Mouse (Mus musculus) embryonic stem cell, embryonic (primary cell): ENCODE data around the gene Selplg.

Experiments used
- CTCF ChIA-PET, 4 experiments: fragments of 300-600 bp in 2 of 4; fragments of 350-600 bp in 2 of 4; sonication (Branson Sonifier 250); formaldehyde crosslinking; loops; one replicate each; lab custom pipeline; 2022; ENCODE audit warnings: inconsistent platforms in 2 of 4; lab: Charles Lee
- POLR2A ChIA-PET, 4 experiments: fragments of 300-600 bp in 2 of 4; fragments of 350-600 bp in 2 of 4; sonication (Branson Sonifier 250); formaldehyde crosslinking; loops; one replicate each; lab custom pipeline; 2022; ENCODE audit warnings: antibody characterized with exemption in 4 of 4, inconsistent platforms in 1 of 4; lab: Charles Lee

The Selplg gene

DNA sequence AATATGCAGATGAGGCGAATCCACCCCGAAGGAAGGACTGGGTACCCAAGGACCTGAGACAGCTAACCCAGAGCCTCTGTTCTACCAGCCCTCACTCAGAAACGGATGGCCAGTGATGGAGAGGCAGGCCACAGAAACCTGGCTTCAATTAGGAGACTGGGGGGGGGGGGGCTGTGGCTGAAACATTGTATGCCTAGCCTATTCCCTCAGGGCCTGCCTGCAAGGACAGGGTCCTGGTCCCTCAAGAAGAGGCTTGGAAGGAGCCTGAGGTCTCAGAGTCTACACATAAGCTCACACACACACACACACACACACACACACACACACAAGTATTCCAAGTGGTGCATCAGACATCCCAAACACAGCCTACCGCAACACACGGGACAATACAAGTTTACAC is 32.8 kb downstream of the Selplg start:
- POLR2A ChIA-PET, result interaction anchor here in 3 of 4 experiments (0.6 to 1.9 kb wide), 16 partner anchors 9 to 672 kb away, joined by 3 to 12 read pairs (median 3); no protein-coding TSS in a partner anchor
- CTCF ChIA-PET, result interaction anchor here (0.5 to 2.2 kb wide), 22 partner anchors 11 to 734 kb away, joined by 3 to 12 read pairs (median 4); partner anchors contain the start of gene Coro1c (in 1 of the 4)

DNA sequence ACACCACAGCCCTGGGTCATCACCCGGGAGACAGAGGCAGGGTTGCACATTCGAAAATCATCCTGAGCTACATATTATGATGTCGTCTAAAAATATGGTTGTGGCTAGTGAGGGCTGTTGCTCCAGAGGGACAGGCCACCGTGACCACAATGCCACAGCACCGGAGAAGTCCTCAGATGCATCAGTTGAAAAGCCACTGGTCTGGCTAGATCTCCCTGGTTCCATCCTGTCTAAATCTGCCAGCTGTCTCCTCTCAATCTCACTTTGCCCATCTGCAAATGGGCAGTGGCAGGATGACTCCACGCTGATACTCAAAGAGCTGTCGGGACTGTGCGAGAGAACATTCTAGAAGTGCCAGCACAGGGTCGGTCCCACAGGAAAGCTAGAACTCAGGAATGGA is 33.9 kb downstream of the Selplg start:
- POLR2A ChIA-PET, result interaction anchor here in 2 of 4 experiments (0.7 to 1.3 kb wide), 2 partner anchors 119 to 149 kb away, joined by 3 to 8 read pairs; no protein-coding TSS in a partner anchor
- CTCF ChIA-PET, result interaction anchor here in 2 of 4 experiments (0.5 to 1.2 kb wide), 3 partner anchors 25 to 114 kb away, joined by 3 to 4 read pairs (median 3); no protein-coding TSS in a partner anchor

DNA sequence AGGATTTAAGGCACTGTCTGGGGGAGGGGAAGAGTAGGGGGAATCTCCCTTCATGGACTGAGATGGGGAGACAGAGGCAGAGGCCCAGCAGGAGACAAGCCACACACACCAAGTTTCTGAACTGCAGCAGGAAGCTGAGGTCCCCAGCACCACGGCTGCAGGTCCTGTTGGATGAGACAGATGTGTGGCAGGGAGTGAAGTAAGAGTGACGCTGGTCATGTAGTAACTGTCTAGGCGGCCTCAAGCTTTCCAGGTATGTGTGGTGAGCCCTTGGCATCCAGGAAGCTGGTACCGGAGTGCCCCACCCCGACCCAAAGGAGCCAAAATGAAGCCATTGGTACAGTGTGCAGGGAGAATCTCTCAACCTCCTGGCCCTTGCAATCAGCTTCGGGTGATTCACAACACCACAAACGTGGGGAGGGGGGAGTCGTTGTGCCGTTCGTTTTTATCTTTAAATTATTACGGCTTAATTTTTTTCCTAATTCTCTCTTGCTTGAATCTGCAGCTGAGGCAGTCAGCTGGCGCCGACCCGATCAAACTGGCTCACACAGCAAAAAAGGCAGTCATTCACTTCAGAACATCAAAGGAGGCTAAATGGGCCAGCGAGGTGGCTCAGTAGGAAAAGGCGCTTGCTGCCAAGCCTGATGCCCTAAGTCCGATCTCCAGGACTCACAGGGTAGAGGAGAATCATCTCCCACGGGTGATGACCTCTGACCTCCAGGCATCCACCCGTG is 35.1 kb downstream of the Selplg start:
- CTCF ChIA-PET, result interaction anchor here in 3 of 4 experiments (0.7 to 1.2 kb wide), 6 partner anchors 14 to 250 kb away, joined by 3 read pairs; partner anchors contain the start of genes Iscu (in 1 of the 3) and Sart3 (in 1 of the 3)
- POLR2A ChIA-PET, result interaction anchor here in 3 of 4 experiments (0.6 to 4.6 kb wide), 9 partner anchors 14 to 1244 kb away, joined by 3 to 22 read pairs (median 3); partner anchors contain the start of genes Coro1c (in 1 of the 3), Iscu (in 1 of the 3) and Sart3 (in 1 of the 3)

DNA sequence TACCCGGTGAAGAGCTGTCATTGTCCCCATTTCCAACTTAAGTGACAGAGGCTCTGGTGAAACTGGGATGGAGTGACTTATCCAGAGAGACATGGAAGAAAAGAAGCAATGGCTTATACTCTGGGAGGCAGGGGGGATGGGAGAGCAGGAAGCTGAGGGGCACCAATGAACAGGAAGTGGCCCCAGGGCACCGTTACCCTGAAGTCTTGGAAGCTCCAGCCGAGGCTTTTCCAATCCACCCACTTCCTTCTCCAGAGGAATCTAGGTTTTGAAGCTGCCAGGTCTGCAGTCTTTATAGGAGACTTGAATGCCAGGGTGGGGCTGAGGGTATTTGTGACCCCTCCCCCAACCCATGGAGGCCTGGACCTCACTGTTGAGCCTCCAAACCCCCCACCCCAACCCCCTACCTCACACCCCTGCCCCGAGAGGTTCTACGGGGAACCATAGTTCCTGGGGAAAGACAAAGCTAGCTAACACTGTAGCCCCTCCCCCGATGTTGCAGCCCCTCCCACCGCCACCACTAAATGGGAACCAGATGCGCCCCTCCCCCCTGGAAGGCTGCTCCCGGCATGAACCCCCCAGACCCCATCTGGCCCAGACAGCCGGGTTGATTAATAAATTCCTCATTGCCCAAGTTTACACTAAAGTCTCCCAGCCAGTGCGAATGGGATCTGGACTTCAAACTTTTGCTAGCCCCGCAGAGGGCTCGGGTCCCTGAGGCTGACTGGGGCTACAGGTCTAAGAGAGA is 35.9 kb downstream of the Selplg start:
- POLR2A ChIA-PET, result interaction anchor here in 3 of 4 experiments (0.6 to 4.6 kb wide), 10 partner anchors 18 to 144 kb away, joined by 3 to 22 read pairs (median 3); partner anchors contain the start of genes Iscu (in 2 of the 3), Coro1c (in 1 of the 3) and Sart3 (in 1 of the 3)
- CTCF ChIA-PET, result interaction anchor here (0.5 to 1.3 kb wide), 9 partner anchors 15 to 250 kb away, joined by 3 read pairs; partner anchors contain the start of genes Iscu (in 2 of the 4) and Sart3 (in 1 of the 4)

DNA sequence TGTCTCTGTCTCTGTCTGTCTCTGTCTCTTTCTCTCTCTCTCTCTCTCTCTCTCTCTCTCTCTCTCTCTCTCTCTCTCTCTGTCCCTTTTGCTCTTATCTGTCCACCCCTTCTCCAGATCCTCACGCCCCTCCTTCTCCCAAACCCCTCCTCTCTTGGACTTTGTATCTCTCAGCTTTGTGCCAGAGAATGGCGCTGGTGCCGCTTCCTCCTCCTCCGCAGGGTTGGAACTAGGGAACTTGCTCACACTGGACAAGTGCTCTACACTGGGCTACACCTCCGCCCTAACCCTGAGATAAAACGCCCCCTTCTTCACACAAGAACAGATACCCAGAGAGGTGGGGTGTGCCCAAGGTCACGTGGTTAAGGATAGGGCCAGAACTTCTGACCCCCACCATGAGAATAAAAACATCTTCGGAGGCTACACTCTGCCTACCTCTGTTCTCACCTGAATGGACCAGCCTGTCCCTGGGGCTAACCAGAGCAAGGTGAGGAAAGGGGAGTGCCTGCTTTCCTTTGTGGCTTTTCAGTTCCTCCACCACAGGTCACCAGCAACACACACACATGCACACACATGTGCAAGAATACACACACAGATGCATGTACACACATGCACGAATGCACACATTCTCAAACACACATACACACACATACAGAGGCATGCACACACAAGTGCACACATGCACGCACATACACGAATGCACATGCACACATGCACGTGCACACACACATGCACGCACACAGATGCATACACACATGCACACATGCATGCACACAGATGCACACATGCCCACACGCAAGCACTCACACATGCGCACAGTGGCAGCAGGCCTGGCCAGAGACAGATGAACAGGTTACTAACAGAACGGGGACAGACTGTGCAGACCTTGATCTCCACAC is 41.0 kb downstream of the Selplg start:
- ChIA-PET POLR2A (no interaction called here), CTCF (interaction anchor here in 2 of 4 experiments (0.6 to 1.0 kb wide), 2 partner anchors 10 to 18 kb away, joined by 3 to 4 read pairs; no protein-coding TSS in a partner anchor)

DNA sequence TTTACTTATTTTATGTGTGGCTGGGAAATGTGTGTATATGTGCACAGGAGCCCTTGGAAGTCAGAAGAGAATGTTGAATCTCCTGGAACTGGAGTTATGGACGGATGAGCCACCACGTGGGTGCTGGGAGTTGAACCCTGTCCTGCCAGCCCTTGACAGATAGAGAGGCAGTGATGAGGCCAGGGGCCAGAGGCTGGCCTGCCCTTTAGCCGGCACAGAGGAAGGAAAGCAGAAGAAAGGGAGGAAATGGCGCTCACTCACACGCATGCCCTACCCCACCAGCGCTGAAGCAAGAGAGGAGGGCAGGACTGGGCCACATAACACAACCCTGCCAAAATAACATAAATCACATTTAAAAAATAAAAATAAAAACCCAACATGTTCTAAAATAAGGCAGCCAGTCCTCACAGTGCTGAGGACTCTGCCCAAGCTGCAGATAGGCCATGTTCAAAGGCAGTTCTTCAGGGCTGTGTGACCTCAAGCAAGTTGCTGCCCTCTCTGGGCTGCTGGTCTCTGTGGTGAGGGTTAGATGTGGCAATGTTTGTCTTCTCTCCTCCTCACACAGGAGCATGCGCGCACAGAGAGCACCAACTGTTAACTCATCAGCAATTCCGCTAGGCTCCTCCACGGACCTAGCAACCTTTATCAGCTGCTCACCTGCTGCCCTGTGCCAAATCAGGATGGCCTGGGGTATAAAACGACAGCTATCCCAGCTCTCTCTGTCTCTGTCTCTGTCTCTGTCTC is 41.8 kb downstream of the Selplg start:
- ChIA-PET CTCF (interaction anchor here in 2 of 4 experiments (0.6 to 1.0 kb wide), 2 partner anchors 9 to 17 kb away, joined by 3 to 4 read pairs; no protein-coding TSS in a partner anchor), POLR2A (interaction anchor here in 1 of 4 experiments (0.5 kb wide), 1 partner anchor 9 kb away, joined by 3 read pairs; the partner anchor contains the start of gene Tmem119)

DNA sequence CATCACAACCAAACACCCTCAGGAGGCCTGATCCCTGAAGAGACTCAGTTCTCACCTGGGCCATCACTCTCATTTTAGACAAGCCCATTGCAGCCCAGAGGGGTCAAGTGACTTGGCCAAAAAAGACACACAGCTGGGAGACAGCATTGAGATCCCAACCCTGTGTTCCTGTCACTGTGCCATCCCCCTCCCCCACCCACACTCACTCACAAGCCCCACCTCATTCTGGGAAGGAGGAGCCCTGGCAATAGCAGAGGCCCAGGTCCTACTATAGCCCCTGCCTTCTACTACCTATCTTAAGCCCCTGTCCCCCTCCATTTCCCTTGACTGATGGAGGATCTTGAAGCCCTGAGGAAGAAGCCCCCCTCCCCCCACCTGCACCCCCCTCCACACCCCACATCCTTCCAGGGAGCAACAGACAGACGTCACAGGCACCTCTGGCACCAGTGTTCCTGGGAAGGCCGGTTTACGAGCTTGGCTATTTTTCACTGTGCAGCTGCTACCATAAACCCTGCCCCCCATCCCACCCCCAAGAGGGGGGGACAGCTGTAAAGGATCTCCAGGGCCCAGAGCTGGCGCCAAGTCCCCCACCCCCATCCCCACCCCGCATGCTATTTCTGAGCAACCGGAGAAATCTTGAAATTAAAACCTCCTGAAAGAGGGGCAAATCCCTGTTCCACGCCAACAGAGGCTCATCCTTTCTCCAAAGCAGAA is 43.2 kb downstream of the Selplg start:
- POLR2A ChIA-PET, result interaction anchor here in 3 of 4 experiments (0.5 to 2.1 kb wide), 8 partner anchors 11 to 271 kb away, joined by 3 to 6 read pairs (median 3); partner anchors contain the start of genes Iscu (in 1 of the 3), Sart3 (in 1 of the 3) and Tmem119 (in 1 of the 3)
- CTCF ChIA-PET, result interaction anchor here in 2 of 4 experiments (0.7 to 1.2 kb wide), 4 partner anchors 11 to 416 kb away, joined by 3 read pairs; partner anchors contain the start of genes Iscu (in 1 of the 2), Sart3 (in 1 of the 2) and Tmem119 (in 1 of the 2)

DNA sequence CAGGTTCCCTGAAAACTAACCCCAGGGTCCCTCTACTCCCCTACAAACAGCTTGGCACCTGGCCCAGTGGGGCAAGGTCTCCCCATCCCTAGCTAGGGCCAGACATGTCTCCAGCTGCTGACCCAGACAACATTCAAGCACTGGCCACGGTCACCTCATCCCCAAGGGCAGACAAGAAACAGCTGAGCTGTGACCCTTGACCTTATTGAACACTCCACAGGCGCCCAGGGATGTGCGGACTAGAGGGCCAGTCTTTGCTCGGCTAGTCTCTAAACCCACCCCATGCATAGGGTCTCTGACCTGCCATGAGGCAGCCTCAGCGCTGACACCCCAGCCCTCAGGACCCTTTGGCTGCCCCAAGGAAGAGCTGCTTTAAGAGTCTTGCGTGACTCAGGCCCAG is 43.8 kb downstream of the Selplg start:
- POLR2A ChIA-PET, result interaction anchor here in 3 of 4 experiments (0.6 to 2.1 kb wide), 8 partner anchors 11 to 255 kb away, joined by 3 to 6 read pairs (median 3); partner anchors contain the start of genes Iscu (in 1 of the 3), Sart3 (in 1 of the 3) and Tmem119 (in 1 of the 3)
- CTCF ChIA-PET, result interaction anchor here in 2 of 4 experiments (0.6 to 1.2 kb wide), 5 partner anchors 12 to 415 kb away, joined by 3 to 6 read pairs (median 3); partner anchors contain the start of genes Iscu (in 1 of the 2), Sart3 (in 1 of the 2) and Tmem119 (in 1 of the 2)

DNA sequence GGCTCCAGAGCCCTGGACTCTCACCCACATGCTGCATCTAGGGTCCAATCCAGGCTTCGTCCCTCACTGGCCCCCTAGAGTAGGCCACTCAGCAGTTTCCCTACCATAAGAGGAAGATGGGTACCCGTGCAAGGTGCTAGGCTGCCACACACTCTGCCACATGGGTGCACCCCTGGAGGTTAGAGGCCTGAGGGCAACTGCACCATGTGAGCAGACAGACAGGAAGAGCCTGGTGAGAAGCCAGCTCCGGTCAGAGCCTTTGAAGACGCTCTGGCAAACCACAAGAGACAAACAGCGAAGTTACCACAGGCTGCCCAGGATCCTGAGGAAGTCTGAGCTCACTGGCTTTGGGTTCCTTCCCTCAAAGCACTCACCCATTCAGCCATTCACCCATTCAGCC is 45.5 kb downstream of the Selplg start:
- ChIA-PET POLR2A (interaction anchor here in 1 of 4 experiments (1.4 kb wide), 1 partner anchor 13 kb away, joined by 4 read pairs; the partner anchor contains the start of gene Tmem119), CTCF (interaction anchor here in 1 of 4 experiments (1.5 kb wide), 1 partner anchor 39 kb away, joined by 3 read pairs; no protein-coding TSS in a partner anchor)

DNA sequence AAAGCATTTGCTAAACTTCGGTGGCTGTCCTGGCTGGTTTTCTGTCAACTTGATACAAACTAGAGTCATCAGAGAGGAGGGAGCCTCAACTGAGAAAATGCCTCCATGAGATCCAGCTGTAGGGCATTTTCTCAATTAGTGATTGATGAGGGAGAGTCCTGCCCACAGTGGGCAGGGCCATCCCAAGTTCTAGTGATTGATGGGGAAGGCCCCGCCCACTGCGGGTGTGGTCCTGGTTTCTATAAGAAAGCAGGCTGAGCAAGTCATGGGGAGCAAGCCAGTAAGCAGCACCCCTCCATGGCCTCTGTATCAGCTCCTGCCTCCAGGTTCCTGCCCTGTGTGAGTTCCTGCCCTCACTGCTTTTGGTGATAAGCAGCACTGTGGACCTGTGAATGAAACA is 48.3 kb downstream of the Selplg start:
- ChIA-PET POLR2A (interaction anchor here in 3 of 4 experiments (0.5 to 4.3 kb wide), 12 partner anchors 9 to 146 kb away, joined by 3 to 37 read pairs (median 3); partner anchors contain the start of genes Iscu (in 2 of the 3), Sart3 (in 2 of the 3), Tmem119 (in 2 of the 3) and Ficd (in 1 of the 3)), CTCF (interaction anchor here in 3 of 4 experiments (1.1 to 2.5 kb wide), 11 partner anchors 10 to 153 kb away, joined by 3 to 15 read pairs (median 4); partner anchors contain the start of gene Iscu (in 1 of the 3))

DNA sequence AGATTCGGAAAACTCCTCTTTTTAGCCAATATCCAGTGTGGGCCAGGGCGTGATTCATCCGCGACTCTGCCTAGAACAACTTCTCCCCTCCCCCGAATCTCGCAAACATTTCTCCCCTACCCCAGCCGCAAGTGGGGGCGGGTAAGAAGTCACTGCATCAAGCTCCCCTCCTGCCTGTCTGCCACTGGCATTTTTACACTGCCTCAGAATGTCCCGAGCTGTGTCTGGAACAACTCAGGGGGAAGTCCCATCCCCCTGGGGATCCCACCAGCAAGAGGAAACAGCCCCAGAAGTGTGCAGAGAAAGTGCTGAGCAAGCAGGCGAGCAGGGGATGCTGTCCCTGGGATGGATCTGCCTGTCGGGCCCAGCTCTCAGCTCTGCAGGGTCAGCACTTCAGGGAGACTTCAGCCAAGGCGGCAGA is 48.9 kb downstream of the Selplg start:
- CTCF ChIA-PET, result interaction anchor here in 3 of 4 experiments (1.1 to 2.5 kb wide), 11 partner anchors 10 to 153 kb away, joined by 3 to 15 read pairs (median 6); partner anchors contain the start of gene Iscu (in 1 of the 3)
- POLR2A ChIA-PET, result interaction anchor here in 3 of 4 experiments (0.5 to 4.3 kb wide), 11 partner anchors 8 to 77 kb away, joined by 3 to 37 read pairs (median 4); partner anchors contain the start of genes Iscu (in 2 of the 3), Sart3 (in 2 of the 3), Tmem119 (in 2 of the 3) and Ficd (in 1 of the 3)

DNA sequence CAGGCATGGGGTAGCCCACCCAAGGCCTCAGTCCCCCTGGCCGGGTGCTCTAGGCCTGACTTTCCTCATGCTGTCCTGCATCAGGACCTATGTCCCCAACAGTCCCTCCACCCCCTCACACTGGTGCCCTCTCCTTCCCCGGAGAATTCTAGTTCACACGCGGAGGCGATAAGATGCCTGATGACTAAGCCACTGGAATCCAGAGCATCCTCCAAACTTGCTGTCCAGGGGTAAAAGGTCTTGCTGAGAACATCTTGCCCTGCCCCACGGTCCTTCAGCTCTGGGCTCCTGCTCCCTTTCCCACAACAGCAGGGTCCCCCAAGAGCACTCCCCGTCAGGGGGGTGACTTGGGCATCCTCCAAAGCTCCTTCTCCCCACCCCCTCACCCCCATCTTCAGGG is 49.8 kb downstream of the Selplg start:
- ChIA-PET CTCF (interaction anchor here in 3 of 4 experiments (0.7 to 2.5 kb wide), 5 partner anchors 9 to 62 kb away, joined by 4 to 7 read pairs (median 6); no protein-coding TSS in a partner anchor), POLR2A (interaction anchor here in 2 of 4 experiments (1.0 to 4.3 kb wide), 5 partner anchors 10 to 507 kb away, joined by 3 to 37 read pairs (median 8); partner anchors contain the start of genes Iscu (in 2 of the 2), Sart3 (in 2 of the 2), Coro1c (in 1 of the 2) and Tmem119 (in 1 of the 2))

DNA sequence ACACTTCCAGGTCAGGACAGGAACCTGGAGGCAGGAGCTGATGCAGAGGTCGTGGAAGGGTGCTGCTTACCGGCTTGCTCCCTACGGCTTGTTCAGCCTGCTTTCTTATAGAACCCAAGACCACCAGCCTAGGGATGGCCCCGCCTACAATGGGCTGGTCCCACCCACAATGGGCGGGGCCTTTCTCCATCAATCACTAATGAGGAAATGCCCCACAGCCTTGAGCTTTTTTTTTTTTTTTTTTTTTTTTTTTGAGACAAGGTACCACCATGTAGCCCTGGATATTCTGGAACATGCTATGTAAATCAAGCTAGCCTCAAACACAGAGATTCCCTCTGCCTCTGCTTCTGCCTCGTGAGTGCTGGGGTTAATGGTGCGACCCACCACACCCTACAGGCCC is 50.6 kb downstream of the Selplg start:
- CTCF ChIA-PET, result interaction anchor here (0.6 to 2.5 kb wide), 8 partner anchors 8 to 691 kb away, joined by 3 to 7 read pairs (median 4); no protein-coding TSS in a partner anchor
- POLR2A ChIA-PET, result interaction anchor here (0.6 to 4.3 kb wide), 6 partner anchors 9 to 506 kb away, joined by 3 to 37 read pairs (median 4); partner anchors contain the start of genes Iscu (in 2 of the 4), Sart3 (in 2 of the 4) and Coro1c (in 1 of the 4)

DNA sequence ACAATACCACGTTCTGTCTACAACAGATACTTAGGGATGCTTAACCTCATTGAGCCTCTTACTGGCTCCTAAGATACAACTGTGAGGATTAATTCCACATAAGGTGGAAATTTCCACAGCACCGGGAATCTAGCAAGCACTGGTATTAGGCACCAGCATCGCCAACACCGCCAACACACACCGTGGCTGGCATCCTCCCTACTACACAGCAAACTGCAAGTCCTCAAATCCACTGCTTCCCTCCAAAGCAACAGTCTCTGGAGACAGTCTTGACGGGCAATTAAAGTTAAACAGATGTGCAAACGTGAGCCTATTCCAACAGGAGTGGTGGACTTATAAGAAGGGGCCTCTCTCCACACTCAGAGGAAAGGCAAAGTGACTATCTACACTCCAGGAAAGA is 51.2 kb downstream of the Selplg start:
- CTCF ChIA-PET, result interaction anchor here (0.6 to 0.7 kb wide), 6 partner anchors 7 to 690 kb away, joined by 3 to 7 read pairs (median 4); no protein-coding TSS in a partner anchor
- POLR2A ChIA-PET, result interaction anchor here in 3 of 4 experiments (0.6 to 4.3 kb wide), 3 partner anchors 8 to 194 kb away, joined by 3 to 37 read pairs (median 6); partner anchors contain the start of genes Iscu (in 1 of the 3) and Sart3 (in 1 of the 3)
